ENCODE assay signal across 29 mouse cellular contexts in genomic region chr12:24486882-24487281, GRCm38 (mm10). TPM values are rescaled to one million over a fixed set of nuclear protein-coding genes. Genes with fewer than 3 reads are reported as not detected.
DNase-seq lines count a peak whose midpoint lies in the region; ATAC-seq and TF ChIP-seq lines count a peak whose summit lies in the region.
"Had no signal": no experiment of that assay in that cellular context is flagged by ENCODE, and none has a peak within 500 bp of the region (broad histone marks: within the 10 kb centered on the region; RNA-seq: fewer than 3 reads in every experiment).

No protein-coding gene starts in this region.

- H3K27me3 ChIP-seq in lung, postnatal 0 days (replicated peaks; ENCODE audit: insufficient read depth, low read length): no peaks in the 10 kb centered on the region
- H3K27me3 ChIP-seq: CH12.LX; embryonic facial prominence, embryonic 13.5 days; forebrain, embryonic 13.5 days; heart, embryonic 12.5 days; heart, embryonic 15.5 days; hindbrain, embryonic 12.5 days; hindbrain, embryonic 15.5 days had no signal

- no peak for ATAC-seq in lung, postnatal 0 days
- ATAC-seq: forebrain, embryonic 13.5 days; forebrain, embryonic 16.5 days; intestine, postnatal 0 days had no signal

- TF ChIP-seq EP300 in lung, postnatal 0 days (IDR thresholded peaks at IDR 0.05): no peak

- DNase-seq in cerebellum, postnatal 14 days: peak; percentile 29 to 42
- no peak for DNase-seq in cerebellum, postnatal 36 days
- DNase-seq in heart, postnatal 10 days: peak; percentile 13 to 36
- no peak for DNase-seq in heart, postnatal 36 days
- DNase-seq in lung, postnatal 36 days: peak; percentile 5
- no peak for DNase-seq in lung, postnatal 0 days (ENCODE audit: low spot score)
- DNase-seq in gastrocnemius, adult 2 months: no peak
- DNase-seq: adrenal gland, adult 2 months; adrenal gland, postnatal 14 days; B cell, adult 2 months; cerebellum, adult 11-12 months; cerebellum, adult 8-10 months; cerebellum, postnatal 25 days; embryo, embryonic 11 days; gastrocnemius, postnatal 14 days; kidney, adult 2 months had no signal

- no peak for TF ChIP-seq CTCF in lung, postnatal 0 days (IDR thresholded peaks at IDR 0.05)
- TF ChIP-seq CTCF in gastrocnemius, adult 2 months (IDR thresholded peaks at IDR 0.05): no peak

- H3K9ac ChIP-seq in lung, postnatal 0 days (replicated peaks; ENCODE audit: low read depth): no peak overlapping the region
- H3K9ac ChIP-seq: embryonic facial prominence, embryonic 13.5 days; forebrain, embryonic 13.5 days; heart, embryonic 12.5 days; heart, embryonic 15.5 days; hindbrain, embryonic 12.5 days; hindbrain, embryonic 15.5 days had no signal

- no peak overlapping the region for H3K4me3 ChIP-seq in lung, postnatal 0 days (ENCODE audit: low read depth, low read length)
- H3K4me3 ChIP-seq in gastrocnemius, adult 2 months: no peak overlapping the region
- H3K4me3 ChIP-seq: embryonic facial prominence, embryonic 10.5 days; embryonic facial prominence, embryonic 13.5 days; erythroblast, embryonic 14.5 days; forebrain, embryonic 10.5 days; forebrain, embryonic 13.5 days; heart, embryonic 12.5 days; heart, embryonic 15.5 days; hindbrain, embryonic 12.5 days; hindbrain, embryonic 15.5 days had no signal

- WGBS in lung, postnatal 0 days: 50% methylated on average over 1 of the region's 1 CpGs

- no peak overlapping the region for H3K27ac ChIP-seq in lung, postnatal 0 days (ENCODE audit: low read length)
- no peak overlapping the region for H3K27ac ChIP-seq in gastrocnemius, adult 2 months
- H3K27ac ChIP-seq: embryonic facial prominence, embryonic 10.5 days; embryonic facial prominence, embryonic 13.5 days; forebrain, embryonic 10.5 days; forebrain, embryonic 13.5 days; heart, embryonic 15.5 days; hindbrain, embryonic 12.5 days; hindbrain, embryonic 15.5 days had no signal

- H3K4me2 ChIP-seq in lung, postnatal 0 days (replicated peaks; ENCODE audit: low read depth, low read length): no peak overlapping the region
- H3K4me2 ChIP-seq: embryonic facial prominence, embryonic 13.5 days; forebrain, embryonic 13.5 days; heart, embryonic 12.5 days; heart, embryonic 15.5 days; hindbrain, embryonic 12.5 days; hindbrain, embryonic 15.5 days had no signal

- H3K36me3 ChIP-seq in lung, postnatal 0 days (ENCODE audit: insufficient read depth, low read length): no peaks in the 10 kb centered on the region
- H3K36me3 ChIP-seq: embryonic facial prominence, embryonic 10.5 days; embryonic facial prominence, embryonic 13.5 days; forebrain, embryonic 10.5 days; G1E; heart, embryonic 12.5 days; heart, embryonic 15.5 days; hindbrain, embryonic 12.5 days; hindbrain, embryonic 15.5 days had no signal

- no peaks in the 10 kb centered on the region for H3K9me3 ChIP-seq in lung, postnatal 0 days (ENCODE audit: low read length)
- H3K9me3 ChIP-seq: forebrain, embryonic 13.5 days; heart, embryonic 15.5 days; hindbrain, embryonic 15.5 days had no signal

- intact Hi-C loops in heart, postnatal 10 days (cut with DNase I): no loop called here
- intact Hi-C loops in heart, postnatal 36 days (cut with DNase I): no loop called here
- intact Hi-C loops in gastrocnemius, adult 2 months (cut with DNase I): no loop called here

- no peaks in the 10 kb centered on the region for H3K4me1 ChIP-seq in lung, postnatal 0 days (ENCODE audit: insufficient read depth, low read depth, low read length)
- H3K4me1 ChIP-seq: embryonic facial prominence, embryonic 10.5 days; embryonic facial prominence, embryonic 13.5 days; forebrain, embryonic 10.5 days; forebrain, embryonic 13.5 days; hindbrain, embryonic 12.5 days; hindbrain, embryonic 15.5 days had no signal

RNA-seq across cellular contexts. Expression of gene Taf1b, which starts 11.3 kb away (rescaled TPM):
- 10 to 100 TPM; 12.2 to 12.5 TPM for total RNA-seq in heart, postnatal 10 days (2021)
- 10 to 100 TPM; 10.8 to 11.1 TPM for total RNA-seq in heart, postnatal 36 days (2021)
- polyA plus RNA-seq in lung, postnatal 0 days (2015; fragmentation: Nextera tagmentation; extraction: Ambion mirVana): 16.9 and 18.6 TPM in 2 replicates
- 1 to 10 TPM; 7.2 to 8.9 TPM for total RNA-seq in gastrocnemius, adult 2 months (2021)

Comparison
In these comparisons a context has a peak if more than half of its experiments do, and no peak if none do; other contexts are left out.
1. DNase-seq: peak in cerebellum, postnatal 14 days (2 of 2), heart, postnatal 10 days (2 of 2) and lung, postnatal 36 days (single experiment); none in cerebellum, postnatal 36 days (0 of 2), heart, postnatal 36 days (0 of 2), lung, postnatal 0 days (single experiment) and gastrocnemius, adult 2 months (single experiment).